Mouse (Mus musculus): ENCODE measurements around the gene Pmepa1. TPM values are rescaled to one million over a fixed set of nuclear protein-coding genes. Genes with fewer than 3 reads are reported as not detected.

Gene Pmepa1
- total and polyA plus RNA-seq, 3 experiments = not detected

DNA sequence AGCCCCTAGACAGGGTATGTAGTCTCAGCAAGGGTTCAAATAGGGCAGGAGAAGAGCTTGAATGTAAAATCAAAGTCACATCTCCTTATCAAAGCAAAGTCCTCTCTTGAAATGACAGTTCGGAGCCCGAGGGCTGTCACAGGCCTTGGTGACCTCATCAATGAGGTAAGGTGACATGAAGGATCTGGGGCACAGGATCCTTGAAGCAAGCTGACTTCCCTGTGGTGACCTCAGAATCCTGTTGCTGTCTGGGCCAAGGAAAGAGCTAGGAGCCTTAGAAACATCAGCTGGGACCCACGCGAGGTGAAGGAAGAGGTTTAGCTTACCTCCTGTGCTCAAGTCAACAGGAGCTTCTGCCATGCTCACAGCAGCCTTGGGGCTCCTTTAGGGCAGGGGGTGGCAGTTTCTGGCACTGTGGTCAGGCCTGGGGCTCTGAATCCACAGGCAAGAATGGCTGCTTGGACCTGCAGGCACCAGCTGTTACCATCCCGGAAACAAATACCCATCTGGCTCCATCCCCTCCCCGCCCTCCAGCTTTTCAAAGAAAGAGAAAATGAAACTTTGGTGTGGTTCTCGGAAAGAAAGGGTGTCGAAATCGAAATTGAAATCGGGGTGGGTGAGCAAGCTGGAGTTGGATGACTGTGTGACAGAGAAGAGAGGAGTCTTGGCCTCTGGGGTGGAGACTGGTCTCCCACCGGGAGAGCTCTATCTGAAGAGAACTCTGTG is 57.8 kb downstream of the Pmepa1 start, which contains the start of gene Zbp1:
Gene Zbp1 (minus strand): TSS at position 508 of the 726 bp plus-strand sequence.
- DNase-seq (ENCODE audit: low read depth, low spot score) = no peak
- Histone ChIP-seq H3K27ac (ENCODE audit: control insufficient read depth, low read depth, low read length) (no peak within 1 kb of the TSS), H3K27me3 (ENCODE audit: control insufficient read depth in 1 of 2, insufficient read depth in 2 of 2, low read length in 2 of 2) (no peaks in the 10 kb centered on the region), H3K4me3 (ENCODE audit: control insufficient read depth in 1 of 2, insufficient read depth in 1 of 2, low read depth in 2 of 2, low read length in 2 of 2) (no peak within 1 kb of the TSS), H3K79me2 (ENCODE audit: control insufficient read depth, insufficient read depth, low read length, poor library complexity) (no peaks in the 10 kb centered on the region), H3K9ac (ENCODE audit: control insufficient read depth, low read depth, low read length, poor library complexity, severe bottlenecking) (no peak within 1 kb of the TSS), H3K4me1 (ENCODE audit: control insufficient read depth in 1 of 2, insufficient read depth in 2 of 2, low read length in 2 of 2) (no peaks in the 10 kb centered on the region), H3K36me3 (ENCODE audit: control insufficient read depth in 1 of 2, insufficient read depth in 2 of 2, low read length in 2 of 2) (no peaks in the 10 kb centered on the region), H3K9me3 (replicated peaks; ENCODE audit: insufficient read depth, low read length) (no peaks in the 10 kb centered on the region)
- no peak for TF ChIP-seq SIN3A (IDR thresholded peaks at IDR 0.05; ENCODE audit: low read length)
- no peak for TF ChIP-seq JUND (IDR thresholded peaks at IDR 0.05; ENCODE audit: low read depth, low read length)
- TF ChIP-seq ELF1 (IDR thresholded peaks at IDR 0.05; ENCODE audit: low read depth, low read length) = no peak
- TF ChIP-seq NELFE (IDR thresholded peaks at IDR 0.05; ENCODE audit: low read depth, low read length) = no peak
- no peak for TF ChIP-seq MAX (IDR thresholded peaks at IDR 0.05; ENCODE audit: low read length)
- TF ChIP-seq MAFK (IDR thresholded peaks at IDR 0.05; ENCODE audit: borderline replicate concordance, low read depth, low read length) = no peak
- no peak for TF ChIP-seq TBP (IDR thresholded peaks at IDR 0.05; ENCODE audit: low read depth, low read length)
- no peak for TF ChIP-seq POLR2AphosphoS2 (IDR thresholded peaks at IDR 0.05; ENCODE audit: low read length)
- no peak for TF ChIP-seq MAZ (IDR thresholded peaks at IDR 0.05; ENCODE audit: low read depth, low read length)
- no peak for TF ChIP-seq ETS1 (IDR thresholded peaks at IDR 0.05; ENCODE audit: low read depth, low read length)
- TF ChIP-seq MXI1 (IDR thresholded peaks at IDR 0.05; ENCODE audit: low read depth, low read length) = no peak
- TF ChIP-seq RAD21 (IDR thresholded peaks at IDR 0.05; ENCODE audit: low read depth, low read length) = no peak
- TF ChIP-seq POLR2A (IDR thresholded peaks at IDR 0.05; ENCODE audit: control insufficient read depth in 1 of 2, insufficient read depth in 1 of 2, low read depth in 1 of 2, low read length in 2 of 2, poor library complexity in 1 of 2) = no peak
- TF ChIP-seq ZKSCAN1 (IDR thresholded peaks at IDR 0.05; ENCODE audit: low read depth, low read length) = no peak
- no peak for TF ChIP-seq TCF12 (IDR thresholded peaks at IDR 0.05; ENCODE audit: low read depth, low read length)
- TF ChIP-seq CHD1 (IDR thresholded peaks at IDR 0.05; ENCODE audit: low read depth, low read length) = no peak
- no peak for TF ChIP-seq CHD2 (IDR thresholded peaks at IDR 0.05; ENCODE audit: low read length)
- no peak for TF ChIP-seq TAL1 (IDR thresholded peaks at IDR 0.05; ENCODE audit: low read length)
- no peak for TF ChIP-seq KAT2A (conservative IDR thresholded peaks at IDR 0.05; ENCODE audit: low read depth, low read length)
- no peak for TF ChIP-seq ZNF384 (IDR thresholded peaks at IDR 0.05; ENCODE audit: low read depth, low read length)

GRCm38 (mm10) chr2:173217763-173218258 is 58.5 kb downstream of the Pmepa1 start:
- no peaks in the 10 kb centered on the region for H3K36me3 ChIP-seq (ENCODE audit: control insufficient read depth in 1 of 2, insufficient read depth in 2 of 2, low read length in 2 of 2)
- DNase-seq (ENCODE audit: low read depth, low spot score) = no peak
- no peak overlapping the region for H3K9ac ChIP-seq (ENCODE audit: control insufficient read depth, low read depth, low read length, poor library complexity, severe bottlenecking)
- H3K79me2 ChIP-seq (ENCODE audit: control insufficient read depth, insufficient read depth, low read length, poor library complexity) = no peaks in the 10 kb centered on the region
- H3K27ac ChIP-seq (ENCODE audit: control insufficient read depth, low read depth, low read length) = no peak overlapping the region
- no peaks in the 10 kb centered on the region for H3K9me3 ChIP-seq (replicated peaks; ENCODE audit: insufficient read depth, low read length)
- H3K4me1 ChIP-seq (ENCODE audit: control insufficient read depth in 1 of 2, insufficient read depth in 2 of 2, low read length in 2 of 2) = no peaks in the 10 kb centered on the region
- no peak for TF ChIP-seq RAD21 (IDR thresholded peaks at IDR 0.05; ENCODE audit: low read depth, low read length)
- TF ChIP-seq POLR2AphosphoS5 (IDR thresholded peaks at IDR 0.05; ENCODE audit: borderline replicate concordance, low read depth, low read length) = no peak
- TF ChIP-seq MEF2A (IDR thresholded peaks at IDR 0.05; ENCODE audit: extremely low read depth, insufficient replicate concordance, low read depth, low read length, poor library complexity, severe bottlenecking) = no peak
- TF ChIP-seq CTCF (IDR thresholded peaks at IDR 0.05 in 2 of 3, conservative IDR thresholded peaks at IDR 0.05 in 1 of 3; ENCODE audit: control insufficient read depth in 1 of 3, insufficient read depth in 1 of 3, low read depth in 2 of 3, low read length in 3 of 3, poor library complexity in 1 of 3, severe bottlenecking in 1 of 3) = no peak
- TF ChIP-seq GATA1 (IDR thresholded peaks at IDR 0.05; ENCODE audit: low read depth, low read length) = no peak
- no peak for TF ChIP-seq MXI1 (IDR thresholded peaks at IDR 0.05; ENCODE audit: low read depth, low read length)
- no peak for TF ChIP-seq KAT2A (conservative IDR thresholded peaks at IDR 0.05; ENCODE audit: low read depth, low read length)
- TF ChIP-seq NELFE (IDR thresholded peaks at IDR 0.05; ENCODE audit: low read depth, low read length) = no peak
- TF ChIP-seq CHD1 (IDR thresholded peaks at IDR 0.05; ENCODE audit: low read depth, low read length) = no peak
- no peak for TF ChIP-seq USF2 (IDR thresholded peaks at IDR 0.05; ENCODE audit: borderline replicate concordance in 1 of 2, insufficient read depth in 1 of 2, low read depth in 1 of 2, low read length in 2 of 2)
- TF ChIP-seq ELF1 (IDR thresholded peaks at IDR 0.05; ENCODE audit: low read depth, low read length) = no peak
- TF ChIP-seq E2F4 (IDR thresholded peaks at IDR 0.05; ENCODE audit: borderline replicate concordance, low read depth, low read length) = no peak
- no peak for TF ChIP-seq ZC3H11A (IDR thresholded peaks at IDR 0.05; ENCODE audit: low read depth, low read length)
- TF ChIP-seq RCOR1 (IDR thresholded peaks at IDR 0.05; ENCODE audit: low read depth, low read length) = no peak
- H3K4me3 ChIP-seq (ENCODE audit: control insufficient read depth in 1 of 2, insufficient read depth in 1 of 2, low read depth in 2 of 2, low read length in 2 of 2) = no peak overlapping the region
- no peaks in the 10 kb centered on the region for H3K27me3 ChIP-seq (ENCODE audit: control insufficient read depth in 1 of 2, insufficient read depth in 2 of 2, low read length in 2 of 2)

Data from MEL (cell line).